Comparison of ENCODE assay signal across 22 mouse cellular contexts in the genomic region with DNA sequence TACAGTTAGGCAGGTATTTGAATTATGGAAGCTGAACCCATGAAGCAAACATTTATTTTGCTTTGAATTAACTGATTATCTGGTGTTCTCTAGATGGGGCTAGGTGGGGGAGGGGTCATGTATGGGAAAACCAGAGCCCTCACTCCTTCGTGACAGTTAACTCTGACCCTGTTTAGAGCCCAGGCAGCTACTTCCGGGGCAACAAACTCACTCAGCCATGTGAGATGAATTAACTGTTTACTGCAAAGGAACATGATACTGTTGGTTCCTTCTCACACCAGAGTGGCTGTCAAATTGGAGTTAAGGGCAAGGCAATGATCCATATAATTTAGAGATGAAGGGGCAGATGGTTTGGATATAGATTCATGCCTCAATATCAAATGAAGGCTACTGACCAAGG.
DNase-seq lines count a peak whose midpoint lies in the region; ATAC-seq and TF ChIP-seq lines count a peak whose summit lies in the region.
"Had no signal": no experiment of that assay in that cellular context is flagged by ENCODE, and none has a peak within 500 bp of the region (broad histone marks: within the 10 kb centered on the region; RNA-seq: fewer than 3 reads in every experiment).

No protein-coding gene starts in this region.

- WGBS in intestine, embryonic 14.5 days: 15% methylated on average over 2 of the region's 2 CpGs
- WGBS in intestine, embryonic 16.5 days: 22% methylated on average over 2 of the region's 2 CpGs
- 4% methylated on average over 2 of the region's 2 CpGs for WGBS in kidney, postnatal 0 days

- H3K36me3 ChIP-seq in intestine, embryonic 14.5 days (ENCODE audit: control insufficient read depth, insufficient read depth, low read length): no peaks in the 10 kb centered on the region
- no peaks in the 10 kb centered on the region for H3K36me3 ChIP-seq in intestine, embryonic 16.5 days (ENCODE audit: control insufficient read depth, insufficient read depth, low read length)
- no peaks in the 10 kb centered on the region for H3K36me3 ChIP-seq in kidney, postnatal 0 days (ENCODE audit: insufficient read depth, low read length)
- H3K36me3 ChIP-seq: embryonic facial prominence, embryonic 12.5 days; forebrain, embryonic 15.5 days; G1E; hindbrain, embryonic 12.5 days; intestine, embryonic 15.5 days had no signal

- no peak for ATAC-seq in intestine, embryonic 14.5 days (replicated peaks; ENCODE audit: low FRiP score, low TSS enrichment, low read depth)
- ATAC-seq in intestine, embryonic 16.5 days: no peak
- ATAC-seq in kidney, postnatal 0 days (replicated peaks; ENCODE audit: low FRiP score, low read depth): no peak
- ATAC-seq: CD4-positive, CD25-positive, alpha-beta regulatory T cell, adult 4 months; forebrain, embryonic 15.5 days; hindbrain, postnatal 0 days; intestine, embryonic 15.5 days had no signal

- H3K4me2 ChIP-seq in intestine, embryonic 14.5 days (ENCODE audit: low read length): no peak overlapping the region
- no peak overlapping the region for H3K4me2 ChIP-seq in intestine, embryonic 16.5 days (ENCODE audit: low read depth, low read length)
- no peak overlapping the region for H3K4me2 ChIP-seq in kidney, postnatal 0 days (ENCODE audit: low read length)
- H3K4me2 ChIP-seq: embryonic facial prominence, embryonic 12.5 days; forebrain, embryonic 15.5 days; heart, embryonic 11.5 days; hindbrain, embryonic 12.5 days; intestine, embryonic 15.5 days had no signal

- no peaks in the 10 kb centered on the region for H3K27me3 ChIP-seq in intestine, embryonic 14.5 days (replicated peaks; ENCODE audit: control insufficient read depth, insufficient read depth, low read length)
- no peaks in the 10 kb centered on the region for H3K27me3 ChIP-seq in intestine, embryonic 16.5 days (replicated peaks; ENCODE audit: control insufficient read depth, insufficient read depth, low read length)
- H3K27me3 ChIP-seq in kidney, postnatal 0 days (ENCODE audit: insufficient read depth, low read length): no peaks in the 10 kb centered on the region
- H3K27me3 ChIP-seq: embryonic facial prominence, embryonic 12.5 days; forebrain, embryonic 15.5 days; intestine, embryonic 15.5 days had no signal

- H3K9me3 ChIP-seq in intestine, embryonic 14.5 days (ENCODE audit: control insufficient read depth, low read length): no peaks in the 10 kb centered on the region
- H3K9me3 ChIP-seq in intestine, embryonic 16.5 days (ENCODE audit: control insufficient read depth, low read length): no peaks in the 10 kb centered on the region
- H3K9me3 ChIP-seq in kidney, postnatal 0 days (replicated peaks; ENCODE audit: low read length): no peaks in the 10 kb centered on the region
- H3K9me3 ChIP-seq: embryonic facial prominence, embryonic 12.5 days; forebrain, embryonic 15.5 days; hindbrain, embryonic 12.5 days; intestine, embryonic 15.5 days had no signal

- no peak overlapping the region; the same call in 1 of the 2 replicates for H3K27ac ChIP-seq in intestine, embryonic 14.5 days (ENCODE audit: low read depth)
- H3K27ac ChIP-seq in intestine, embryonic 16.5 days (ENCODE audit: low read length): no peak overlapping the region
- no peak overlapping the region for H3K27ac ChIP-seq in kidney, postnatal 0 days
- H3K27ac ChIP-seq: embryonic facial prominence, embryonic 12.5 days; forebrain, embryonic 15.5 days; hindbrain, embryonic 12.5 days; hindbrain, postnatal 0 days; intestine, embryonic 15.5 days had no signal

- H3K4me1 ChIP-seq in intestine, embryonic 14.5 days (replicated peaks; ENCODE audit: control insufficient read depth, insufficient read depth, low read length): peaks cover 12% of the 10 kb centered on the region; the same call in 1 of the 2 replicates
- H3K4me1 ChIP-seq in intestine, embryonic 16.5 days (ENCODE audit: control insufficient read depth, insufficient read depth, low read length): 0 out of 2 replicates have a peak, but pooled peaks cover 3% of the 10 kb centered on the region
- H3K4me1 ChIP-seq in kidney, postnatal 0 days (replicated peaks; ENCODE audit: insufficient read depth, low read length): no peaks in the 10 kb centered on the region
- H3K4me1 ChIP-seq: forebrain, embryonic 15.5 days had no signal

- TF ChIP-seq CTCF in kidney, postnatal 0 days (IDR thresholded peaks at IDR 0.05; ENCODE audit: low read depth): no peak

- H3K9ac ChIP-seq in intestine, embryonic 14.5 days (ENCODE audit: low read length): no peak overlapping the region
- no peak overlapping the region for H3K9ac ChIP-seq in intestine, embryonic 16.5 days (ENCODE audit: low read depth, low read length)
- no peak overlapping the region for H3K9ac ChIP-seq in kidney, postnatal 0 days (ENCODE audit: low read depth, low read length)
- H3K9ac ChIP-seq: embryonic facial prominence, embryonic 12.5 days; forebrain, embryonic 15.5 days; hindbrain, embryonic 12.5 days; intestine, embryonic 15.5 days had no signal

- DNase-seq in embryo, embryonic 10 days (ENCODE audit: low spot score): peak; percentile 44
- no peak for DNase-seq in embryo, embryonic 11 days
- peak; percentile 24 for DNase-seq in intestine, embryonic 14.5 days (ENCODE audit: low spot score)
- DNase-seq in kidney, postnatal 0 days (ENCODE audit: low spot score): peak; percentile 59
- DNase-seq in kidney, postnatal 10 days: no peak
- DNase-seq in spleen, postnatal 14 days (ENCODE audit: low spot score in 2 of 2): no peak
- DNase-seq: adrenal gland, postnatal 14 days; B cell, adult 2 months; cerebellum, adult 11-12 months; cerebellum, adult 9-10 months; cerebellum, postnatal 25 days; gastrocnemius, postnatal 36 days; heart, adult 18-20 months had no signal

- no peak overlapping the region for H3K4me3 ChIP-seq in intestine, embryonic 14.5 days (ENCODE audit: low read depth, low read length)
- H3K4me3 ChIP-seq in intestine, embryonic 16.5 days (ENCODE audit: low read length): no peak overlapping the region
- H3K4me3 ChIP-seq in kidney, postnatal 0 days (replicated peaks; ENCODE audit: low read depth, low read length): no peak overlapping the region
- H3K4me3 ChIP-seq: embryonic facial prominence, embryonic 12.5 days; forebrain, embryonic 15.5 days; hindbrain, embryonic 12.5 days; intestine, embryonic 15.5 days had no signal

Comparison
In these comparisons a context has a peak if more than half of its experiments do, and no peak if none do; other contexts are left out.
1. DNase-seq: peak in embryo, embryonic 10 days (single experiment), intestine, embryonic 14.5 days (single experiment) and kidney, postnatal 0 days (single experiment); none in embryo, embryonic 11 days (single experiment), kidney, postnatal 10 days (single experiment) and spleen, postnatal 14 days (0 of 2).